Mouse (Mus musculus) ovary, postnatal 36 days (tissue): ENCODE measurements at regions not wholly inside any gene's neighbourhood (a gene's known extent, or its start where the extent isn't known, plus 50 kb on each side); places are given as distances from the start of the nearest gene placed in this dataset.

Source experiments
- DNase-seq: peaks from one replicate; pipeline ENCODE4 v3.0.0; 2022; ENCODE audit warnings: low spot score, mixed read lengths

DNA sequence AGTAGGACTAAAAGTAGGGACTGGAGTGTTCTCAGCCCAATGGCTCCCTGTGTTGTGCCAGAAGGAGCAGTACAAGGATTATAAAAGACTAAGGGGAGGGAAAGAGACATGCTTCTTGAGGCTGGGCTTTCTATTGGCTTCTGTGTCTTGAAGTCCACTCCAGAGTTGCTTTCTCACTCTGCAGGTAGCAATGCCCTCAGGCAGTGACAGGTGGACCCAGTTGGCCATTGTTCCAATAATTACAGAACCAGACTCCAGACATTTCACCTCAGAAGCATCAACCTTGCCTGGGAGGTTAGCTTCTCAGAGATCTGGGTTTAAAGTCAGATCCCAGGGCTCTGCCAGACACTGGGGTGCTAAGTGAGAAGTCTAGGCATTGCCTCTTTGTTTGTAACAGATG lies 136.3 kb upstream of the Tll1 start:
- no peak for DNase-seq

DNA sequence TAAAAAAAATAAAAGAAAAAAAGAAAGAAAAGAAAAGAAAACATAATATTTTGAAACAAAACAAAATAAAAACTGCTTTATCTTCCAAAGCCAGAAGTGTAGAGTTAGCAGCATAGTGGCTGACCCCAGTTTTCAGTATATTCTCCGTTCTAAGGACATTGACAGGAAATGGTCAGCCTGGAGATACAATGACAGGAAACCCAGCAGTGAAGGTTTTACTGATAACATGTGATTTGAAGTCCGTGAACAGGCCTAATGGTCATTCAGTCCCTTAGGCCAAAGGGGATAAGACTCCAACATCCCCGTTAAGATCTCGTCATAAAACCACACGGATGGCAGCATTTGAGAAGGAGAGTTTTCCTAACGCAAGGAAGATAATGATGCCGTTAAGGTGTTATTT lies 131.3 kb upstream of the Tll1 start:
- DNase-seq: no peak

DNA sequence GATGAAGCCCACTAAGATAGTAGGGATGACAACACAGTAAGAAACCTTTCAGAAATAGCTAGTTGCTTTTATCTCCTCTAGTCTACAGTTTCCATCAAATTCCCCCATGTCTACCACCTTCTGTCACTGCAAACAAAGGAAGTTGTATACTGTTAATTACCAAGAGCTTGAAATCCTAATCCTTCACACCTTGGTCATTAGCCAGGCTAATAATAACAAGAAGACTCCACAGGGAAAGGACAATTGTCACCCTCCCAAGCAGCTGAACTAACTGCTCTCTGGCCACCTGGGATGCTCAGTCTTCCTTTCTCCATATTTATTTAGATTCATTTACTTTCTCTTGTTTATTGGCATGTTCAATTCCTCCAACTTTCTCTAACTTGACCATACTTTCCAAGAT lies 130.5 kb upstream of the Tll1 start:
- DNase-seq: no peak

DNA sequence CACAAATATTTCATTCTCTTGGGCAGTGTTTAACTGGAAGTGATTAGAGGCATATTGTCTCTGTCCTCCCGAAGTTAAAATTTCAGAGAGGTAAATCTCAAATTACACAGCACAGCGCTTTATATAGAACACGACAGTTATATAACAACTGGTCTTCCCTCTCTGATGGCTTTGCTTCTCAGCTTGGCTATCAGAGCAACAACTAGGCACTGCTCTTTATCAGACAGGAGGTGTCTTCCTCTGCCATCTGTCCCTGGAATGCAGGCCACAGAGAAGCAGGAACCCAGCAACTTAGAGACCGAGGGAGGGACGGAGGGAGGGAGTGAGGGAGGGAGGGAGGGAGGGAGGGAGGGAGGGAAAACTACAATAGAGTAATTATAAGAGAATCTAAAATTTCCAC lies 129.4 kb upstream of the Tll1 start:
- no peak for DNase-seq

DNA sequence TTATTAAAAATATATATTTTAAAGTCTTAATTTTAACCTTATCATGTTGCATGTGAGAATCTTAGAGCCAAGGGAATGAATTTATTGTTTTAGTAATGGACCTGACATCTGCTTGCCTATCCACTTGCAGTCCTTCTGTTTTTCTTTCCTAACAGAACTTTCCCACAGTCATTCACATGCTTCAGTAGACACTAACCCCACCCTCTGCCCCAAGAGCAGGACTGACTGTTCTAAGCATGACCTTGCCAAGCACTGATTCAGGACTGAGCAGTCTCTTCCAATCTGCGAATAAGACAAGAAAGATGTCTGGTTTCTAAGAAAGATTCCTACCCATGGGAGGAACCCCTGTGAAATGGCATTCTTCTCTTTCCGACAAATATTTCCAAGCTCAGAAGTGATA lies 117.9 kb upstream of the Tll1 start:
- no peak for DNase-seq

DNA sequence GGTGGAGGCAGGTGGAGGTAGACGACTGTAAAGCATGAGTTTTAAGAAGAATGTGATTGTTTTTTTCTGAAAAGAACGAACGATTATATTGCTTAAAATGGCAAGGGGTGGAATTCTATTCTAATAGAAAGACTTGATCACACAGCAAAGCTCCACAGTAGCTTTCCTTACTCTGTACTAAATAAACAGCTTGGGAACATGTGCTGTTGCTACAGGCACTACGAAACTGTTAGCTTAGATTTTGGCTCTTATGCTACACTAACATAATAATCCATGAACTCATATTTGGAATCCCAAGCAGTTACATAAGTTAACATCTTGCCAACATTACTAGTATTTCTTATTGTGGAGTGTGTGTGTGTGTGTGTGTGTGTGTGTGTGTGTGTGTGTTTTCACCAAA lies 114.3 kb upstream of the Tll1 start:
- no peak for DNase-seq

DNA sequence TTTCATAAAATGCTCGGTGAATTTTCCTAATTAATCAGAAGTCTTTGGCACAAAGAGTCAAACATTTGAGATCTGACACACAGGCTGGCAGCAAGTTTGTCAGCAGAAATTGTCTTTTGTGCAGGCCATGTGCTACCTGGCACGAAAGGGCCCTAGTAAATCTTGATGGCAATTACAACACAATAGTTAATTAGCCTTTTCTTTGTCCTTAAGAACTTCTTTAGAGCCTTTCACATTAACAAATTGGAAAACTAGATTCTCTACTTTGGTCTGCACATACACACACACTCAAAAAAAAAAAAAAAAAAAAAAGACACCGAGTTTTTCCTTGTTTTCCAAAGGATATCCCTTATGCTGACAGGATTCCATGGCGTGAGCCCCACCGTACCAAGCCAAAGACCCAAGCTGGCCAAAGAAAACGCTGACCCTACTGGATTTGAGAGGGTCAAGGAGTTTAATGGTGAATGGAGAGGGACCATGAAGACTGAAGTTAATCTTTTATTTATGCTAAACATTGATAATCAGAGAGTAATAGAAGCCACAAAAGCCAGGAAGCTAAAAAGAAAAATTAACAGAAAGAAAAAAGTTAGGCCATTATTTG lies 113.2 kb upstream of the Tll1 start:
- DNase-seq: no peak

DNA sequence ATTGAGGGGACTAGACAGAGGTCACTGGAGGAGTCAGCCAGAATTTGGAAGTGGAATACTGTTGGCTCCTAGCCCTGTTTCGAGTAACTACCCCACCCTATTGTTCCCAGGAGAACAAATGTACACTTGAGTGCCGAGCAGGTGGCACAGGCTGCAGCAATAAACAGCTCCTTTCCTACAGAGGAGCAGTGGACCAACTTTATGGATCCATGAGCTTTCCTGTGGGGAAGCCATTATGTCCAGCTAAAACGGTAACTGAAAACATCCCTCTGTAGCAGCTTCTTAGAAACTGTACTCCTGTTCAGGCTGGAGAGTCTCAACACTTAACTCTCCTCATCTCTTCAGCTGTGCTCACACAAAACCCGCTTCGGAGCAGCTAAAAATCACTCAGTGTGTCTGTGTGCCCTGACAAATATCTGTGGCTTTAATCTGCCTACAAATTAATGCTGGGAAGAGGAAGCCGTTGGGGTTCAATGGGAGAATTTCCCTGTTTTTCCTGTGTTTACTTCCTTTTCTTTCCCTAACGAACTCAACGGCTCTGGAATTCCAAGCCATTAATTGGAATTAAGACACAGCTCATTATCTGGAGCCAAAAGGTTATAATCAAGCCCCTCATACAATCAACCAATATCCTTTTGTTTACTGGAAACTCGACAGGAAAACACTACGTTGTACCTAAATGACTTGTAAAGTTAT lies 112.6 kb upstream of the Tll1 start:
- no peak for DNase-seq

DNA sequence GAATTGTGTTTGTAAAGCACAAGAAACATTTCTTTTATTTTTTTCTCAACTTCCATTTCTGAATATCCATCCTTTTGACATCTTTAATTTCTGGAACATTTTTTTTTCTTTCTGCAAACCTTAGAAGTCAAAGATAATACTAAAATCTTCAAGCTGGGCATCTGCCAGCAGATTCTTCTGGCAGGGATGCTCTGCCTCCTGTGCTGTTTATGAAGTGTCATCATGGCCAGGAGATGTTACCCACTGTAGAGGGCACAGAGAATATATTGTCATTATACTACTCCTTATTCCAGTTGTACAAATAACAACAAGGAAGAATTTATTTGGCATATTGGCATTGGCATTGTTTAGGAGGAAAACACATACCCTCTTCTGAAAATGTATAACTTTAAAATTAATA lies 111.7 kb upstream of the Tll1 start:
- no peak for DNase-seq

DNA sequence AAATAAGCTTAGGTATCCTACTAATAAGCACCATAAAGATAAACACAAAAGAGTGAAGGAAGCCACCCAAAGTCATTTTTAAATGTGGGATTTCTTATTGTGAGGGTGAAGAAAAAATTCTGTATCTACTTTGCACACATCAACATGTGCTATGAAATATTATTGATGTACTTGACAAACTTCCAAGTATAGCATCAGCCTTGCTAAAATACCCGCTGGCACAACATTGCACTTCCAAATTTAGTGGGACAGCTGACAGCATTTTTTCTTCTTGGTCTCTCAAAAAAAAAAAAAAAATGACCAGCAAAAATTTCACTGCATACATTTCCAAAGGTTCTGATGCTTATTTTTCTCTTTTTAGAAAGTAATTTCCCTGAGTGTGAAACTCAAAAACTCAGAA lies 101.9 kb upstream of the Tll1 start:
- no peak for DNase-seq

DNA sequence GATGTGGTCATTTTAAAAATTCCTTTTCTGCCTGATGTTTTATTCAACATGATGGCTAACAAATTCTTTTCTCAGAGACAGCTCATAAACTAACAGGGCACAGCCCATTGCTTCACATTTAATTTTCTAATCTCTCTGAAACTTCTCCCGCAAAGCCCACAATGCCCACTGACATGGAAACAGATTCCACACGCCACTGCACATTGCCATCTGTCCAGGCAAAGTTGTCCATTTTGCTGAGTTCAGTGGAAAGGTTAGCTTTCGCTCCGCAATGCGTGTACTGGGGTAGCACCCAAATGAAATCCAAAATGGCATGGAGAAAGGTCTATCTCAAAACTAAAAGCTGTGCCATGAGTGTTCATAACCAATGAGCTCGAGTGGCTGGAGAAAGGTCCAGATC lies 76.7 kb upstream of the Tll1 start:
- DNase-seq: no peak

DNA sequence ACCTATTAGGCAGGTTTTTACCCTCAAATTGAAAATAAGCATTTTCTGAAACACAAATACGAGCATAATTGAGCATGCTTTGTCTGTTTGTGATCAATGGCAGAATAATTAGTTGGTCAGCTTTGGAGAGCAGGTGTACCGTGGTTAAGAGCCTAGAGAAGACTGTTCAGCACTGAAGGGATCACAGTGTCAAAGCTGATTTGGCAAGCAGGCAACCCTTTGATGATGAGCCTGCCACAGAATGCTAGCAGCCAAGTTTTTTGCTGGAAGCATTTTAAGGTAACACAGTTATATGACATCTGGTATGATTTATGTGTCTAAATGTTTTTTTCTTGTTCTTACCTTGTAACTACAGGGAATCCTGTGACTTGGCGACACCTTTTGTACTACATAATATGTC lies 75.5 kb upstream of the Tll1 start:
- no peak for DNase-seq

DNA sequence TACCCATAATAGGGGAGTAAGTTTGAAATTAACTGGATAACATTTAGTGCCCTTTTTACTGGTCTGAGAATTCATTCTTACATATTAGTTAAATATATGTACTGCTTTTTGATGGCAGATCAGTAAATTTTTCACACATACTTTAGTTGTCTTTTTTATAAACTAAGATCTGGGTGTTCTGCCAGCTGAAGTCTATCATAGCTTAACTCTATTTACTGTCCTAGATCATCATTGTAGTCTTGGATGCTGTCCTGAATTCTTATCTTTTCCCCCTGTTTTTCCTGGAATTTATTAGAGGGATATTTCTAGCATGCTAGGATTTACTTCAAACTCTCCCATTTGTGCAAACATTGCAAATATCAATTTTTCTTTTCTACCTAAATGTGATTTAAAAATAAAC lies 74.3 kb upstream of the Tll1 start:
- no peak for DNase-seq

DNA sequence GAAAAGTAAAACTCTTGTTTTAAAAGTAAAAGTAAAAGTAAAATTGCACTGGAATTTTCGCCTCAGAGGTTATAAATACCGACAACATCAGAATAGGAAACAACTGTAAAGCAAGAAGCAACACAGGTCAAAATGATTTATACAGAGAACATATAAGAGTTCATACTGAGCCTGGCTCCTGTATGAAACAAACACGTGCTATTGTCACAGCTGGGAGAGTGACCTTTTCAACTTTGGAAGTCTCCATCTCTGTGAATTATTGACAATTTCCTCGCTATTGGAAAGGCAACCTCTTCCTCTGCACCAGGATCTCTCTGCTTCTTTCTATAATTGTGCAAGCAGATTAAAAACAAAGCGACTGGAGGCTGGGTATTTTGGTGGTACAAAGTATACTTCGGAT lies 70.0 kb upstream of the Tll1 start:
- DNase-seq: no peak

DNA sequence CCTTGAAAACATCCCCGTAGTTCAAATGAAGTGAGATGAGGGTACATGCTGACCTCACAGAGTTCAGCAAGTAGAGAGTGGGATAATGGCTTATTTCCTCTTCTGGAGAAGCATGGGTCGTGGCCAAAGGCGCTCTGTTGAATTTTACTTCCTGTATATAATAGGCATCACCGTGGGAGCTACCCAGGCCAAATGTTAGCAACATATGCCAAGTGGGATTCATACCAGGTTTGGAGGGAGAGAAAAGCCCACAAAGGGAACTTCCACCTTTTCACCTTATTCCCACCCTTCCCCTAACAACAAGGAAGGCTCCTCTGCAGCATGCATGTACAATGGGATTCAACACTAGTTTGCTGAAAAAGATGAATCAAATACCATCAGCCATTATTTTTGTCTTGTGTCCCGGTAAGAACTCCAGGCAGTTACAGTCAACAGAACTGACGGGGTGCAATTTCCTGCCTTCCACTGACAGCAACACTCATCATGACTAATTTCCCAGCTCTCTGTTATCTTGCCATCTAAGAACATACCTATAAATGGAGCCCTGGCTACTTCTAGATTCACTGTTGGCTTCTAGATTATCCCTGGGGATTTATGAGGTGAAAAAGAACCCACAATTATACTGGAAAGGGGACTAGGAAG lies 59.4 kb upstream of the Tll1 start:
- no peak for DNase-seq
